Mouse (Mus musculus) E14TG2a.4 (cell line): ENCODE results near the gene Pcsk2.

Experiments used
- CTCF ChIP-seq: conservative IDR thresholded peaks from 2 replicates; pipeline ENCODE4 v1.5.1; 2014; ENCODE audit warnings: low read length
- NANOG ChIP-seq: IDR thresholded peaks from 2 replicates; pipeline ENCODE4 v1.6.1; 2014; ENCODE audit warnings: borderline replicate concordance, low read length, mixed read lengths

- TF ChIP-seq CTCF (no peak), NANOG (no peak)
Observed at GRCm38 (mm10) chr2:143780310-143780709, 234.4 kb downstream of the Pcsk2 start.
